Mouse (Mus musculus): ENCODE results near the gene Mybphl.
A peak's percentile ranks its signal among the peaks of the same experiment; 100 is the strongest.

Gene Mybphl

DNA sequence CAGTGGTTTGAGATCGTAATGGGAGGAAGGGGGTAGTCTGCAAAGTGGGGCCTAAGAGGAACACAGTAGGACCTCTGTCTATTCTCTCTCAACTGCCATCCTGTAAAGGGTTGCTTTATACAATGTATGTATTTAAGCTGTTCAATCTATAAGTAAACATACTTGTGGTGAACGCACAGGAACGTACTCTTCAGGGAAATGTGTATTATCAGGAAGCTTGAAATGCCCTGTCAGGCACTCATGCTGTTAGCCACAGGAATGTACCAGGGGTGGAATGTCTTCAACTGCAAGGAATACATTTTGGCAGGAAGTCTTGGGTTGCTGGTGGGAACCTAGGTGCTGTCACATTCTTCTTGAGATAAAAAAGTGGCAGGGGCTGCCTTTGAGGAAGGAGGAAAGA lies 8.0 kb downstream of the Mybphl start:
- no peak for DNase-seq (ENCODE audit: low spot score)

- no peak for DNase-seq (ENCODE audit: low spot score)
Measured at GRCm38 (mm10) chr3:108378875-108379663, 14.4 kb downstream of the Mybphl start.

GRCm38 (mm10) chr3:108380695-108381094 lies 16.0 kb downstream of the Mybphl start:
- DNase-seq (ENCODE audit: low spot score) = peak; percentile 48

- no peak for DNase-seq (ENCODE audit: low spot score)
Measured at GRCm38 (mm10) chr3:108381945-108382875, 17.5 kb downstream of the Mybphl start.

DNA sequence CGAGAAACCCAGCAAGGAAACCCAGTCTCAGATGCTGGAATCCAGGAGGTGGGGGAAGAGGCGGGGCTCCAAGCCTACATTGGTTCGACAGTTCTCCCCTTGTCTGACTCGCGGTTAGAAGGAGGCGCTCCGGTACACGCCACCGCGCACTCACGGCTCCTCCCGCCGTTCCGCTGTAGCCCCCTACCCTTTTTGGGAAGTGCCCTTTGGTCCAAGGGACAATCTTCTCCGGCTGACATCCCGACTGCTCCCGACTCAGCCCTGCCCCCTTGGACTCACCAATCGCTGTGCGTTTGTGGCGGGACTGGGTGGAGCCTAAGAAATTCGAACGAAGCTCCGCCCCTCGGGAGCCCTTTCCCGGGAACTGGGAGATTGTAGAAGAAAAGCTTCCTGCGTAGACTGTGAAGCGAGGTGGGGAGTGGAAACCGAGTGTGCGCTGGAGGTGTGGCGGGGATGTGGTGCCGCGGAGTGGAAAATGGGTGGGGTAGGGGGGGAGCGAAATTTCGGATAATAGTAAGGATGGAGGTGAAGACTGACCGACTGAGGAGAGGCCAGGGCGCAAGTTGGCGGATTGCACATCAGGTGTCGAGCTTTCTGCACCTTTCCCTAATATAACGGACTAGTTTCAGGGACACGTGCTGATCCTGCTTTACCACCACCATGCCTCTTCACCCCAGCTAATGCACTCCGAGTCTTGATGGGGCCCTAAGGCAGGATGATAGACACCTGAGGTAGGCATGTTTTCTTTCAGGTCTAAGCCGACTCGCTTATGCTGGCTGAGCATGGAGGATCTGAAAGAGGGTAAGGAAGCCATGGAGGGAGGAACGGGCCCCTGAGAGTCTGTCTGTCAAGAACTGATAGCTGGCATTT lies 19.0 kb downstream of the Mybphl start, which contains the start of gene Psrc1:
Gene Psrc1 (plus strand): TSS at position 355 of the 870 bp plus-strand sequence.
- DNase-seq (ENCODE audit: low spot score) = peak; percentile 95

DNA sequence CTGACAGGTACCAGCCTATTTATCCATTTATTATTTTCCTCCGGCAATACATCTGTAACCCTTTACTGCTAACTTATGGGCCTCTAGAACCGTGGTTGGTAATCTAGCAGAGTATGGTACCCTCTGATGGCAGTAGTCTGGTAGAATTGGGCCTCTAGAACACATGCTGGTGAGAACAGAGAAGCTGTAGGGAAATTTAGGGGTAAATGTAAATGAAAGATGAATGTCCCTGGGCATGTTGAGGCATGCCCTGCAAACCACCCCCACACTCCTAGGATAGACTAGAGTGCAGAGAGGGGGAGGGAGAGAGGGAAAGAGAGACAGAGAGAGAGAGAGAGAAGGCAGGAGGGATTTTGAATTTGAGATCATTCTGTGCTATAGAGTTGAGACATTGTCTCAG lies 19.7 kb downstream of the Mybphl start:
- no peak for DNase-seq (ENCODE audit: low spot score)

DNA sequence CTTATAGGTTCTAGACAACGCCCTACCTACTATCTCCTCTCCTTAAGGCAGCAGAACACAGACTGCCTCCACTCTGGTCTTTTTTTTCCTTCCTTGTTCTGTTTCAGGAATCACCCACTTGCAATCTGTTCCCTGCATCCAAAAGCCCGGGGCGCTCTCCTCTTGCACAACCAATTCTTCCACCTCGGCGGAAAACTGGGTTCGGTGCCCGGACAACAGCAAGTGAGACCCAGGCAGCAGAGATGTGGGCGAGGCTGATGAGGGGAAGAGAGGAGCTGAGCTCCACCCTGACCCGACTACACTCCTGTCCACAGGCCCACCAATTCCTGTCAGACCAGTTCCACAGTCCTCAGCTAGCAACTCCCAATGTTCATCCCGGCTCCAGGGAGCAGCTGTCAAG lies 21.5 kb downstream of the Mybphl start:
- DNase-seq (ENCODE audit: low spot score) = no peak

- peak; percentile 97 for DNase-seq (ENCODE audit: low spot score)
Measured at GRCm38 (mm10) chr3:108389111-108389545, 24.4 kb downstream of the Mybphl start.

GRCm38 (mm10) chr3:108392299-108392698 lies 27.6 kb downstream of the Mybphl start:
- DNase-seq (ENCODE audit: low spot score) = no peak

- no peak for DNase-seq (ENCODE audit: low spot score)
Measured at GRCm38 (mm10) chr3:108392793-108393192, 28.1 kb downstream of the Mybphl start.

GRCm38 (mm10) chr3:108398281-108398680 lies 33.6 kb downstream of the Mybphl start:
- DNase-seq (ENCODE audit: low spot score) = no peak

- DNase-seq (ENCODE audit: low spot score) = no peak
Measured at GRCm38 (mm10) chr3:108400442-108400841, 35.7 kb downstream of the Mybphl start.

DNA sequence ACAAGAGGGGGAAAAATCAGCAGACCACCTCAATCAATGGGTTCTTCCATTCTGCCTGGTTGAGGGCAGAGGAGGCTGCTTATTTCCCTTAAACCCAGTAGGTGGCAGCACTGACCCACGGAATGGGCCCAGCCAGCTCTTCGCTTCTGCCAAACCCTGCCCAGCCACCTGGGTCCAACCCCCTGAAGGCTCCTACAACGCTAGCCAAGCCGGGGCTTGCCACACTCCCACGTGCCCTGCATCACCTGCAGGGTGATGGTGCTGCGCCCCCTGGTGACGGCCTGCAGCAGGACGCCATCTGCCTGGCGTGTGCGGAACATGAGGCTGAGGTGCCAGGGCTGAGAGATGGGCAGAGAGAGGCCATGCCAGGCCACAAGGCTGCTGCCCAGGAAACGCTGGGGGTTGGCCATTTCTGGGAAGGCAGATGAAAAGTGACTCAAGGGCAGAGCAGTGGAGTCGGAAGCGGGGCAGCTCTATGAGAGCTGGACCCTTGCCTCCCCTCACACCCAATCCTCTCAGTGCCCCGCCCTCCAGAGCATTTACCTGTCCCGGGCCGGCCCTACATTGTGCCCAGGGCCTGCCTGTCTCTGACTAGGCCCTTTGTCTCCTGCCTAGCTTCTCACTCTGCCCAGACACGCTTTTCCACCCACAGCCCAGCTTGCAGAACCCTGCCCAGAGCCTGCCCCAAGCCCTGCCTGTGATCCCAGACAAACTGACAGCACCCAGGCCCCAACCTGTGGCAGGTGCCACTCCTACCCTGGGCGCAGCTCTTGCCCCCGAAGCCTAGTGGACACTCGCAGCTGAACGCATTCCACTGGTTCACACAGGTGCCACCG lies 37.2 kb downstream of the Mybphl start:
- peak; percentile 92 for DNase-seq (ENCODE audit: low spot score)

GRCm38 (mm10) chr3:108402528-108402920 lies 37.8 kb downstream of the Mybphl start:
- DNase-seq (ENCODE audit: low spot score) = no peak

DNA sequence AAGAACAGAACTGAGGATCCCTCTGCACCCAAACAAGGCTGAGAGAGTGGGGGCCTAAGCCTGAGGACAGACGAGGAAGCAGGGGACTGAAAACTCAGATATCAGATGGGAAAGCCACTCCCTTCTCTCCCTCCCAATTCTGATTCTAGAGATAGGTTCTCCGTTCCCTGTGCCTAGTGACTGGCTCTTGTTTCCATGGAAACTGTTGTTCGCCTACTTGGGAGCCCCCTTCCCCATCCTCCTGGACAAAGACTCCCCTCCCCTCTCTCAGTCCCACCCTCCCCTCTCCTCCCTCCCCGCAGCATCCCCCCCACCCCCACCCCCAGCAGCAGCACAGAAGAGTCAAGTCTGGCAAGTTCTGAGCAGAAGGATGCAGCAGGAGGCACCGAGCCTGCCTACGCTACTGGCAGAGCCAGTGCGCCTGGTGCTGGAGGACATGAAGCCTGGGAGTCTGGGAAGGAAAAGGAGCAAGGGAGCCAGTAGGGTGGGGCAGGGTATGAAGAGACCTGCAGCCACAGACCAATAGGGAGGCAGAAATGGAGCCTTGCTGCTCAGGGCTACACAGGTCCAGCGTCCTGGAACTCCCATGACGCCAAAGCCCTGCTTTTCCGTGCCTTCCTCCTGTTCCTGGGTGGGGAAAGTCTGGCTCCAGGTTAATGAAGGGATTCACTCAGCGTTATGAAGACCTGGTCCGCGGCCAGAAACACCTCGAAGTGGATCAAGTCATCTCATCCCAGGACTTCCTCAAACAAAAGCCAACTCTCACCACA lies 41.0 kb downstream of the Mybphl start:
- DNase-seq (ENCODE audit: low spot score) = peak; percentile 73

DNA sequence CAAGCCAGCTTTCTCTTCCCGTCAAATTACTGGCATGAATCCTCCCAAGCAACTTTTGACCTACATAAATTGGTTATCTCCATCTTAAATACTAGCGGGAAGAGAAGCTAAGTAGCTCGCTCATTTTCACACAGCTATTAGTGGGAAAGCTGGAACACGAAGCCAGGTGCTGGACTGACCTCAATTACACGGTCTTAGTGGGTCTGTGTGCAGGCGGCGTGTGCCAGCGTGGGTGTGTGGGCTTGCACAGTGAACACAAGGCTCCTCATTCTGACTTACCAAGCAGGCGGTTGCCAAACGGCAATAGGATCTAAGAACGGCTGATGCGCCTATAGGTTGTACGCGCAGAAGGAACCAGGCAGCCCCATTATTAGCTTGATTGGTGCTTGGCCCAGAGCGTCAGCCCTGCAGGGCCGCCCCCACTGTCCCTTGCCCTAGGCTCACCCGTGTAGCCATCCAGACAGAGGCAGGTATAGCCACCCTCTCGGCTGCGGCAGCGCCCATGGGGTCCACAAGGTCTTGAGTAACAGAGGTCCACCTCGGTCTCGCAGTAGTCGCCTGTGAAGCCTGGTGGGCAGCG lies 41.7 kb downstream of the Mybphl start:
- DNase-seq (ENCODE audit: low spot score) = no peak

DNA sequence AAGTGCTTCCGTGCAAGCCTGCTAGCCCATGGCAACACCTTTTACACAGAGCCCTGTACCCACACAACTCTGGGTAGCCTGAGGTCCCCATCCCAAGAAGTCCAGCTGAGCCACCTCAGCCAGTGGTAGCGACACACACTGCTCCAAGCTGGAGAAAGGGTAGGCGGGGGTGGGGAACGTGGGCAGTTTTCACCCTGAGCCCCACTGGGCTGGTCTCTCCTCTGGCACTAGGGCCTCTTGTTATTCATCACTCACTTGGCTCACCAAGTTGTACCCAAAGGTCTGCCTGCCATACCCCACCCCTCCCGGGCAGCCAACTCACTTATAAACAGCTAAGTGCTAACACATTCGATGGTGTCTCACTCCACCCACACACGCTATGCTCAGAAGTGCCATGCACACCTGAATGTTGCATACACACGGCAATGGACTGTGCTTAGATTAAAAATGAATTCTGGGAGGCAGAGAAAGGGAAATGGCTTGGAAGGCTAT lies 43.9 kb downstream of the Mybphl start:
- DNase-seq (ENCODE audit: low spot score) = no peak

DNA sequence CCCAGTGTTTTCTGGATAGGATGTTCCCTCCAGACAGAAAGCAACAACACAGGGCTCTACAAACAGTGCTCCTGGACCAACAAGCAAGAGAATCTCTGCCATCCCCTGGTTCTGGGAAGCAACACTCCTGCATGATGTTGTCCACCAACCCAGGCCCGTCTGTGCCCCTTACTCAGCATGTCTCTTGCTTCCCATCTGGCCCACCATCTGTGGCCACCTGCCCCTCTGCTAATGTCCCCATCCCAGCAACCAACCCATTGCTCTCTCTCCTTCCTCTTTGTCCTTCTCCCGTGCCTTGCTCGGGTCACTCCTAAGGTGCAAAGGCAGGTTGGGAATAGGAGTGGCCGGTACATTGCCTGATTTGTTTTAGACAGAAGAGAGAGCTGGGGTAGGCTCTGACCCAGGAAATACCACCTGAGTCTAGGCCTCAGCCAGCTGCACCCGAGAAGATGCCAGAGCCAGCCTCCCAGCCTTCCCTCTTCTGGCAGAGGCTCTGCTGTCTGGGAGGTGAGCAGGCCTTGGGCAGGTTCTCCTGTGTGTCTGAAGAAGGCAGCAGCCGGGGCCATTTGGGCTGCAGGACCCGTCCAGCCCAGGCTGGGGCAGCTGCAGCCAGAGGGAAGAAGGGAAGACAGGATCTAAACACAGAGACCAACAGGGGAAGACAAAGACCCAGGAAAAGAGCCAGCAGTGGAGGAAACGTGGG lies 45.1 kb downstream of the Mybphl start:
- peak; percentile 17 for DNase-seq (ENCODE audit: low spot score)

DNA sequence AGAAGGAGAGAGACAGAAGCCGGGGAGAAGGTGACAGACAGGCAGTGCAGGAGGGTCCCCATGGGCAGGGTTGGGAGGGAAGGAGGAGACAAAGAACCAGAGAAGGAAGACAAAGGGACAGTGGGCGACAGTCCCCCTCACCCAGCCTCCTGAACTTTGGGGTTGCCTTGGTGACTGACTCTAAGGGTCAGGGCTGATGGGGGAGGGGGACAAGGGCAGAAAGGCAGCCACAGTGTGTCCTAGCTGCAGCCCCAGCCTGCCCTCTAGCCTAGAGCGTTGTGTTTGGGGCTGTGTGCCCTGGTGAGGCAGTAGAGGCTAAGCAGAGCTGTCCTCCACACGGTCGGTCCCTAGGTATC lies 45.6 kb downstream of the Mybphl start:
- DNase-seq (ENCODE audit: low spot score) = peak; percentile 84
